Mouse (Mus musculus): ENCODE data around the gene Myh7.

GRCm38 (mm10) chr14:54967874-54968273 lies 26.6 kb downstream of the Myh7 start:
- no peak for TF ChIP-seq CTCF (IDR thresholded peaks at IDR 0.05; ENCODE audit: low read depth)
- TF ChIP-seq EP300 (IDR thresholded peaks at IDR 0.05; ENCODE audit: low read depth): no peak

Data from heart, postnatal 0 days (tissue).